Mouse (Mus musculus): Measurements from ENCODE around the gene Rps5.
"Not testable (repeated sequence)": the region's sequence is repeated elsewhere in the genome, so short reads cannot be mapped to it uniquely, and the experiment has no call there.

Gene Rps5

DNA sequence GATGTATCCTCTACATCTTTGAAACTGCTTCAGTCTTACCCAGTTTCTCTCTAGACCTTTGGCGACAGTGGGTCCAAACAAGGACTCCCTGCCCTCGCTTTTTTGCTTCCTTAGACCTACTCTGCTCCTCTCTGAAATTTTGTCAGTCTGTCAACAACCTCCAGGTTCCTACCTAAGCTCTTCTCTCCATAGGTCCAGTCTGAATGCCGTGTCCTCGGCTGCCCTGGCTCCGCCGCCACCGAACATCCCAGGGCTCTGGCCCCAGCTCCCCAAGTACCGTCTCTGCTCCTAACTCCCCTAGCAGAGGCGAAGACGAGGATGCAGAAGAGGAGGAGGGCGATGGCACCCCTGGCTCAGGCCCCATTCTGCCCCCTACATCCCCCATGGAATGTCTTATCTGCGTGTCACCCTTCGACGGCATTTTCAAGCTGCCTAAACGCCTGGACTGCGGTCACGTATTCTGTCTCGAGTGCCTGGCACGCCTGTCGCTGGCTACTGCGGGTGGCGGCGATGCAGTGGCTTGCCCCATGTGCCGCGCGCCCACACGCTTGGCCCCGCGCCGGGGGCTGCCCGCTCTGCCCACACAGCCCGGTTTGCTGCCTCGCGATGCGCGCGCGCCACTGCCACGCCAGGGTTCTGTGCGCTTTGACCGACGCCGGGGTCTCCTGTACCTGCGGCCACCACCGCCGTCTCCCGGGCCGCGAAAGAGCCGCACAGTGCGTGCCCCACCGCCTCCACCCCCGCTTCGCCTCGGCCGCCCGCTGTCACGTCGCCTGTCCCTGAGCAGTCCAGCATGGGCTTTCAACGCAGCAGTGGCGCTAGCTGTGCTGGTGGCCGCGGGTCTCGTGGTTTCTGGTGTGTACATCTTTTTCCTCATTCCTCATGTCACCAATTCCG lies 5.9 kb downstream of the Rps5 start:
- no peak for DNase-seq (ENCODE audit: low read depth, low spot score)

DNA sequence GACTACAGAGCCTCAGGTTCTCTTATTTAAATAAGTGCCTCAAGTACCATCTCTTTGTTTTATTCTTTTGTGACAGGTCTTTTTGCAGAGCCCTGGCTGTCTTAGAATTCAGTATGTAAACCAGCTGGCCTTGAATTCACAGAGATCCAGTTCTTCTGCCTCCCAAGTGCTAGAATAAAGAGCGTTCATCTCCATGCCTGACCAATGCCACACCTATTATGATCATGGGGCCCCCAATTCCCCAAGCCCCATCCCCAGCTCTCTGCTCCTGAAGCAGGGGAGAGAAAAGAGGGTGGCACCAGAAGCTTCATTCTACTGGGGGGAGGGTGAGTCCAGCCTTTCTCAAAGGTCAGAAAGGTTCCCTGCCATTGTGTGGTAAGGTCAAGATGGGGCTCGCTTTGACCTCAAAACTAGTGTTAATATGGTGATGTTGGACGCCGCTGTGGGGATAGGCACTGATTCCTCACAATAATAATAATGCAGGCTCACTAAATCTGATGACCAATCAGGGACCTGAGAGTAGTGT lies 11.6 kb downstream of the Rps5 start:
- DNase-seq (ENCODE audit: low read depth, low spot score): no peak

DNA sequence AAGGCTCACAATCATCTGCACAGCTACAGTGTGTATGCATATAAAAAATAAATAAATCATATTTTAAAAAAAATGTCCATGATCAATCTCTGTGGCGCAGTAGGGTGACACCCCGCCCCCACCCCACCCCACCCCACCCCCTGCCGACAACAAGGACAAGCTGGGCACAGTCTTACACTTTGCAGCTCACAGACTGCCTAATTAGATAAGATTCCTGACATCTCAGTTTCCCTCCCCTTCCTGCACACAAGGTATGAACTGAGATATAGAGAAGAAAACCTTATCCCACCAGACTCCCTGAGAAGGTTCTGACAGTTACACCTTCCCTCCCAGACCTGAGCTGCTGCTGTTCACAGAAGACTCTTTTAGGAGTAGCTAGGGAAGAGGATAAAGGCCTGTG lies 12.7 kb downstream of the Rps5 start:
- no peak for DNase-seq (ENCODE audit: low read depth, low spot score)

DNA sequence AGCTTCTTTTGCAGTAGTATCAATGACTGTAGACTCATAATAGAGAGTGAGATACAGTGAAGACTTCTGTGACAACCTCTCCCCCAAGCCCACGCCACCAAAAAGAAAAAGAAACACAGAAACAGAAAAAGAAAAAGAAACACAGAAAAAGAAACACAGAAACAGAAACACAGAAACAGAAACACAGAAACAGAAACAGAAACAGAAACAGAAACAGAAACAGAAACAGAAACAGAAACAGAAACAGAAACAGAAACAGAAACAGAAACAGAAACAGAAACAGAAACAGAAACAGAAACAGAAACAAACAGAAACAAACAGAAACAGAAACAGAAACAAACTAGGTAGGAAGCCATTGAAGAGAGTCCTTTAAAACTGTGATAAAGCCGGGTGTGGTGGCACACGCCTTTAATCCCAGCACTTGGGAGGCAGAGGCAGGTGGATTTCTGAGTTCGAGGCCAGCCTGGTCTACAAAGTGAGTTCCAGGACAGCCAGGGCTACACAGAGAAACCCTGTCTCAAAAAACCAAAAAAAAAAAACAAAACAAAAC lies 15.2 kb downstream of the Rps5 start:
- DNase-seq (ENCODE audit: low read depth, low spot score): not testable (repeated sequence)

DNA sequence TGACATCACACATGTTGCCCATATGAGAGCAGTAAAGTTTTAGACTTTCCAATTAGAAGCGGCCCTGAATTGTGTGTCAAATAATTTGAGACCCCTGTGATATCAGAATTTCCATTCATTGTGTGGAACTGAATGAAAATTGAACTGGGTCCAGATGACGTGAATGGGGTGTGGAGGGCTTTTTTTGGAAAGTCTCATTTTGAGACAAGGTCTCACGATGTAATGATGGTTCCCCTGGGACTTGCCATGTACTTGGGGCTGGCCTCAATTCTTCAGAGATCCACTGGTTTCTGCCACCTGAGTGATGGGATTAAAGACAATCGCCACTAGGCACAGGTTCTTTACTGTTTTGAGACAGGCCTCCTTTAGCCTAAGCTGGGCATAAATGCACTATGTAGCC lies 18.5 kb downstream of the Rps5 start:
- no peak for DNase-seq (ENCODE audit: low read depth, low spot score)

DNA sequence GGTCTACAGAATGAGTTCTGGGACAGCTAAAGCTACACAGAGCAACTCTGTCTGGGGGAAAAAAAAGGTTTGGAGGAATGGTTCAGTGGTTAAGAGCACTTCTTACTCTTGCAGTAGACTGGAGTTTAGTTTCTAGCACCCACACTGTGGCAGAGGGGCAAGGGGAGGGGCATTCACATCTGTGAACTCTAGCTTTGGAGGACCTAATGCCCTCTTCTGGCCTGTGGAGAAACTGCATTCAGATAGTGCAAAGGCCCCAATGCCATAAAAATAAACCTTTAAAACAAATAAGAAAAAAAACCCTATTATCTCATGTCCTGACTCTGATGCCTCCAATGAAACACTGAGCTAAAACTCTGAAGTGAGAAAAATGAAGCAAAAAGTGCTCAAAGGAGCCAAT lies 21.4 kb downstream of the Rps5 start:
- no peak for DNase-seq (ENCODE audit: low read depth, low spot score)

DNA sequence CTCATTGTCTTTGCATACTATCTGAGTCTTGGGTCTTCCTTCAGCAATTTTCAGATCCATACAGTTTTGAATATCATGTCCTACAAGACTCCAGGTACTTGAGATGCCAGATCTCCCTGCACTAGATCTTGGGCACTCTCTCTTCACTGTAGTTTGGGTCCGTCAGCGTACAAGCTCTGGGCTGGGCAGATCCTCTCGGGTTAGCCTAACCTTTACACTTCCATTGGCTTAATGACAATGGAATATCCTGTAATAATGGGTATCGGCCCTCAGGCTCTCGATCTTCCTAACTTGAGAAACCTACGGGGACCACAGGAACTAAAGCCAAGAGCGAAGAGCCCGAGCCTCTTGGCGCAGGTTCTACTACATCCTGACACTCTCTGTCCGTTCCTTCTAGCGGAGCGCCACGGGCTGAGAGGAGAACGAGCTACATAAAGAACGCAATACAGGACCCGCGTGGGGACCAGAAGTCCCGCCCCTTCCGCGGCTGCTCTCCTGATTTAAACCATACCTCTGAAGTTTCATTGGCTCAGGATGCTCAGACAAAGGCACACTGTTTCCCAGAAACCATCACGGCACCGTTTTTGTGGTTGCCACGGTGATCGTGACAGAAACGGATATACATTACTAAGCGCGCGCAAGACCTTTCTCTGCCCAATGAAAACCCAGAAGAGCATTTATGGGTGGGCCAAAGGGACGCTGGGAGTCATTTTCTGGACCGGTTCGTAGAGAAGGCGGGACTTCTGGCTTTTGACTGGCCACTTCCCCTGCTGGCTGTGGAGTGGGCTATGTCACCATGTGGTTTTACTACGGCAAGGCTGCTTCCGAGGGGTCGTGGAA lies 27.2 kb downstream of the Rps5 start:
- DNase-seq (ENCODE audit: low read depth, low spot score): peak; percentile 94

DNA sequence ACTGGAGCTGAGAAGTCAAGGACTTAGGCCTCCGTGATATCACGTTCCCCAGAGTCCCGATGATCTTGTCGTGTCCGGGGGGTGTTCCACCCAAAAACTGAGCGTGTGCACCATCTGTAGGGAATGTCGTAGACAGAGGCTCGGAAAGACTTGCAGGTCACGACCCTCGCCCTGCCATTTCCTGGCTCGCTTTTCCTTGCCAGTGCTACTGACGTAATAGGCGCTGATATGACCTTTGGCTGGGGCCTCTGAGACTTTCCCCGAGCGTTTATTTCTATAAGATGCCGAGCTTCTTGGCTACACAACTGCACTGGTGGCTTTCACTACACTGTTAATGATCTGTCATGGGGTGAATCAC lies 27.8 kb downstream of the Rps5 start:
- DNase-seq (ENCODE audit: low read depth, low spot score): no peak

DNA sequence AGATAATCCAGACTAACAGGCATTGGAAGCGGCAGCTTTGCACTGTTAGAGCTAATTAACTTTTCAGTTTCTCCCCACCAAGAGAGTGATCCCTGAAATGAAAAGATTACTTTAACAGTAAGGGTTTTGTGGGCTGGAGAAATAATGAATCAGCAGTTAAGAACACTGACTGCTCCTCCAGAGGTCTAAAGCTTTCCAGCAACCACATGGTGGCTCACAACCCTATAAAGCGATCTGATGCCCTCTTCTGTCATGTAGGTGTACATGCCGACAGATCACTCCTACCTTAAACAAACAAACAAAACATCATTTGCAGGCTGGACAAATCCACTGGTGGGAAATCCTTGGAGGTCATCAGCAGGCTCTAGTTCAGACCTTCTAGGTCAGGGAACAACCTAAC lies 32.8 kb downstream of the Rps5 start:
- no peak for DNase-seq (ENCODE audit: low read depth, low spot score)

DNA sequence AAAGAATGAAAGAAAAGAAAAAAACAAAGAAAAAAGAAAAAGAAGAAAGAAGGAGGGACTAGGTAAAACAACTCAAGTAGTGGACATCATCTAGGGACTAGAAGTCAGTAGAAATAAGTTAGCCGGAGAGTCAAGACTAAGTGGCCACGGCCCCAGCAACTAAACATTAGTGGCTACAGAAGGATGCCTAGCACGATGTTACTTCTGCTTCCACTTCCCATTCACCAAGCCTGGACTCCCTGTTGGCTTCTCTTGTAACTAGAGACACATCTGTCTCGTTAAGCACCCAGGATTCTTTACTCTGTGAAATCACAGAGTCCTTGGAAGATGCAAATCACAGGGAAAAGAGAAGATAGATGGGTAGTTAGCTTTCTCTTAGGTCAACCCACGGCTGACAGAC lies 35.4 kb downstream of the Rps5 start:
- no peak for DNase-seq (ENCODE audit: low read depth, low spot score)

DNA sequence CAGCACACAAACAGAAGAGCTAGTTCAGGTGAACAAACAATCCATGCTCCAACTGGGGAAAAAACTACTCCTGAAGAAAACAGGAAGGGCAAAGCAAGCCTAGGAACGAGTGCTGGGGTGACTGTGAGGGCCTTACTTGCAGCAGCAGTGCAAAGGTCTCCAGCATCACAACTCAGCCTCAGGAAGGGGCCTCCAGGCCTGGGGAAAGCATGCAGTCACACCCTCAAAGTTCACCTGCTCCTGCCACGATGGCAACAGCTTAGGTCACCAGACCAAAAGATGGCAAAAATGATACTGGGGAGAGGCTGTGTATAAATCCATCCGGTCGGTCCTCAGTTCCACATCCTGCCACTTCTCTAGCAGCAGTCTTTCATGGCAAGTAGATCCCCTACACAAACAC lies 36.9 kb downstream of the Rps5 start:
- no peak for DNase-seq (ENCODE audit: low read depth, low spot score)

DNA sequence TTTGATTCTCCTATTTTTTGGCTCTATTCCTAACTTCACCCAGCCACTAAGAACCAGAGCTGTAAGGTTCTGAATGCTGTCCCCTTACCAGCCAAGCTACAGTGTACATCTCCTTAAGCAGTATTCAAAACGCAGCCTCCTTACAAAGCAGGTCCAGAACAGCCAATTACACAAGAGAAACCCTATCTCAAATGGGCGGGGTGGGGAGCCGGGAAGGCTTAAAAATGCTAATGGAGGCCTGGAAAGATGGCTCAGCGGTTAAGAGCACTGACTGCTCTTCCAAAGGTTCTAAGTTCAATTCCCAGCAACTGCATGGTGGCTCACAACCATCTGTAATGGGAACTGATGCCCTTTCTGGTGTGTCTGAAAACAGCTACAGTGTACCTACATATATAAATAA lies 37.6 kb downstream of the Rps5 start:
- no peak for DNase-seq (ENCODE audit: low read depth, low spot score)

DNA sequence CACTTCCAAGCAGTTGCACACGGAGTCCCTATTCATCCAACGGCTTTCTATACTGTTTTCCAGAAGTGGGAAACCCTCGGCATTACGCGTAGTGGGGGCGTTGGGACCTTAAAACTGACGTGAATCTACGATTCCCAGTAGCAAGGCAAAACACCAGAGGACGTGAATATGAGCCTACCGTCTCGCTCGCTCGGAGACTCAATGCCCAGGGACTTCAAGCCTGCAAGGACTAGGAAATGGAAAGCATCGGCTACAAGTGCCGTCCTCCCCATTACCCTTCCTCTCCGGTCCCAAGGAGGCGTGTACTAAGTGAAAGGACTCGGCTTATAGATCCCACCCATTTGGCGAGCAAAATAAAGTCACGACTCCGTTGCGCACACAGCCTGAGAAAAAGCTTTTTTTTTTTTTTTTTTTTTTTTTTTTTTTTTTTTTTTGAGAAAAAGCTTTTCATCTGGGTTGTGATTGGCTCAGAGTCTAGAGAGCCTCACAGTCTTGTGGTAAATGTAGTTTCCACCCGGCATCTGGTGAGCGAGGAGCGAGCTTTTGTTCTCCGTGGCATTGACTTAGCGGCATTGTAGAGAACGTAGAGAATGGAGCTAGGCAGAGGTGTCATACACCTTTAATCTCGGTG lies 39.5 kb downstream of the Rps5 start:
- no peak for DNase-seq (ENCODE audit: low read depth, low spot score)

DNA sequence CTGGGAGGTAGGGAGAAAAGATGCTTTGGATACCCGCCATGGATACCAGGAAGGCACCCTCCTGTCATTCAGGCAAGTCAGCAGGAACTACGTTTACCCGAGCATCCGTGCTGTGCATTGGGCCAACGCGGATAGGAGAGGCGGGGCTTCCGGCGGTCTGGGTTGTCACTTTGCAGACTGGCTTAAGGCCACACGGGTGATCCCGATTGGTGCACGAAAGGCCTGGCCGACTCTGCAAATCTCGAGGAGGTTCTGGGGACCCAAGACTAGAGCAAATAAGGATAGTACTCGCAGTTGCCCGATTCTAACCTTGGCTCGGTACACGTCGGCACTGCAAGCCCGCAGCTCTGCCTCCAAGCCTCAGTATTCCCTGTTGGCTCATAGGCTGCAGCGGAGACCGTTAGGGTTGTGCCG lies 43.6 kb downstream of the Rps5 start, which contains the start of gene Zfp324:
Gene Zfp324 (plus strand): TSS at position 161 of the 414 bp plus-strand sequence.
- peak; percentile 67 for DNase-seq (ENCODE audit: low read depth, low spot score)

DNA sequence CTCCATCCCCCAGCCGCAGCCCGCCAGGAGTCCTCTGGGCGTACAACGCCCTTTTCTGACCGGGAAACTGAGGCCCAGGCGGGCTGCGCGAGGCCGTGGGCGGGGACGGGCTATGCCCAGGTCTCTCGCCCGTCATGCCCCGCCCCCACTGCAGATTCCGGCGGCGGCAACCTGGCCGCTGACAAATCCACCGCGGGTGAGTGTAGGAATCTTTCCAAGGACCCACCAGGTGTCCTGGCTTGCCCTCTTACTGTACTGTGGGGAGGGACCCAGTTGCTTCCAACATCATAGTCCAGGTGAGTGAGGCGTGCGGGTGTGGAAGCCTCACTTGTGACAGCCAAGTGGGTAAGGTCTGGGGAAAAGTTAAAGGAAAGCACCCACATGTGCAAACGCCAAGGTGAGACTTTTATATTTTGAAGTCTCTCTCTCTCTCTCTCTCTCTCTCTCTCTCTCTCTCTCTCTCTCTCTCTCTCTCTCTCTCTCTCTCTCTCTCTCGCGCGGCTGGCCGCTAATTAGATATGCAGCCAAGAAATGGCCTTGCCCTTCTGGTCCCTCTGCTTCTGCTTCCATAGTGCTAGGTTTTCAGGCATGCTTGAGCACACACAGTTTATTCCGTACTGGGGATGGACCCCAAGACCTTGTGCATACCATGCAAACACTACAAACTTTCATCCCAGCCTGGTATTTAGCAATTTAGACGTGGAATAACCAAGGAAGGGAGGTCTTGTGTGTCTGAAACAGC lies 44.2 kb downstream of the Rps5 start:
- no peak for DNase-seq (ENCODE audit: low read depth, low spot score)

DNA sequence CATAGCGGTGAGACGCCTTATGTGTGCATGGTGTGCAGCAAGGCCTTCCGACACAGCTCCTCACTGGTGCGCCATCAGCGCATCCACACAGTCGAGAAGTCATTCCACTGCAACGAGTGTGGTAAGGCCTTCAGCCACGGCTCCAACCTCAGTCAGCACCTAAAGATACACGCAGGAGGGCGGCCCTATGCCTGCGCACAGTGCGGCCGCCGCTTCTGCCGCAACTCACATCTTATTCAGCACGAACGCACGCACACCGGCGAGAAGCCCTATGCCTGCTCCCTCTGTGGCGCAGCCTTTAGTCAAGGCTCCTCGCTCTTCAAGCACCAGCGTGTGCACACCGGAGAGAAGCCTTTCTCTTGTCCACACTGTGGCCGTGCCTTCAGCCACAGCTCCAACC lies 48.8 kb downstream of the Rps5 start:
- DNase-seq (ENCODE audit: low read depth, low spot score): no peak
